Mouse (Mus musculus): Measurements from ENCODE around the gene Hspa1b. TPM values are rescaled to one million over a fixed set of nuclear protein-coding genes. Genes with fewer than 3 reads are reported as not detected.
A peak's percentile ranks its signal among the peaks of the same experiment; 100 is the strongest.
"Not testable (repeated sequence)": the region's sequence is repeated elsewhere in the genome, so short reads cannot be mapped to it uniquely, and the experiment has no call there.

The Hspa1b gene
- polyA plus RNA-seq, 1 experiment from 2014 or later, result 0.17 TPM

DNA sequence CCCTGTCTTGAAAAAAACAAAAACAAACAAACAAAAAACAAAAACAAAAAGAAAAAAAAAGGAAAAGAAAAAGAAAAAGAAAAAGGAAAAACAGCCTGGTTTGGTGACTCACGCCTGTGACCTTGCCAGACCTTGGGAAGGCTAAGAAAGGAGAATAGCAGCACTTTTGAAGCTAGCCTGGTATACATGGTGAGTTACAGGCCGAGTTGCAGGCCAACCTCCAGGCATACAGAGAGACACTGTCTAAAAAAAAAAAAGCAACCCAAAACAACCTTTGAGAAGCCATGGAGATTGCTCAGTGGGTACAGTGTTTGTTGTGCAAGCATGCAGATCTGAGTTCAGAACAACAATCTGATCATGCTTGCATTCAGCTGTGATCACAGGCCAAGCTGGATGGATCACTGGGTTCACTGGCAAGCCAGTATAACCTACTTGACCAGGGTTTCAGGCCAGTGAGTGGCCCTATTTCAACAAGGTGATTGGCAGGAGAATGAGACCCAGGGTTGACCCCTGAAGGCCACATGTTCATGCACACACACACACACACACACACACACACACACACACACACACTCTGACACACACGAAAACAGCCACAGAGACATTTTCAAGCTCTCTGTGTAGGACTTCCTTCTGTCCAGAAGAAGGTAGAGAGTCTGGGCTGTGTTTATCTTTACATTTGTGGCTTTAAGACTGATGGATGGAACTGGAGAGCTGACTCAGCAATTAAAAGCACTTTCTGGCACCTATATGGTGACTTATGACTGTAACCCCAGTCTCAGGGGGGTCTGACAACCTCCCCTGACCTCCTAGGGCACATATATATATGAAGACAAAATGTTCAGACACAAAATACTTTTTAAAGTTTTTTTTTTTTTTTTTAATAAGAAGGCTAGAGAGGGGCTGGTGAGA is 16.8 kb upstream of the Hspa1b start:
- no peak overlapping the region for H3K27ac ChIP-seq (replicated peaks; ENCODE audit: low read depth, low read length)
- H3K27me3 ChIP-seq (ENCODE audit: control insufficient read depth, insufficient read depth, low read length), result no peaks in the 10 kb centered on the region

DNA sequence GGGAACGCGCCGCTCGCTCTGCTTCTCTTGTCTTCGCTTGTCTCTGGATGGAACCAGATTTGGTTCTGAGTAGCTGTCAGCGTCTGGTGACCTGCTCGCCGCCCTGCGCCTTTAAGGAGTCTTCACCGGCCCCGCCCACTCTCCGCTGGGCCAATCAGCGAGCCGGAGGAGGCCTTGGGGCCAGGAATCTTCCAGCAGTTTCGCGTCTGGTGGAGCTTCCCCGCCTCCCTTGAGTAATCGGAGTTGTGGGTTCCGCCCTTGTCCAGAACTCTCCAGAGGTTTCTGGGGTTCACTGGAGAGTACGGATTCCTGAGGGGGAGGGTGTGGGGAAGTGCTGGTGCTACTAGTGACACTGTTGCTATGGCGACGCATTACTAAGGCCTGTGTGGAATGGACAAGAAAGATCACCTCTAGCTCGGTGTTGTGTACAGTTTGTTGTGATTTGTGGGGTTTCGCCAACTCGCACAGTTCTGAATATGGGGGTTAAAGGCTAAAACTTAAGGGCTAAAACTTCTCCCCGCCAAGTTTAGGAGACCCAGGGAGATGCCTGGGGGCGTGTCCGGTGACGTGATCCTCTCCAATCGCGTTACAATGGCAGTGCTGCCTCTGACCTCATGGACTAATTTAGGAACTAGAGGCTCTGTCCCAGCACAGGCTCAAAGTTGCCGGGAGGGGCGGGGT is 13.2 kb upstream of the Hspa1b start, which contains the start of the genes Hspa1a and Hspa1l:
Hspa1a (minus strand) TSS at position 88 of the 681 bp plus-strand sequence.
Hspa1l (plus strand) TSS at position 635 of the 681 bp plus-strand sequence.
- not testable (repeated sequence) for H3K4me1 ChIP-seq (ENCODE audit: control insufficient read depth, insufficient read depth, low read length); H3K36me3 ChIP-seq (ENCODE audit: control insufficient read depth, insufficient read depth, low read length); H3K9me3 ChIP-seq (ENCODE audit: control insufficient read depth, low read length); H3K27ac ChIP-seq (replicated peaks; ENCODE audit: low read depth, low read length); H3K9ac ChIP-seq (replicated peaks; ENCODE audit: low read length)
- H3K27me3 ChIP-seq (ENCODE audit: control insufficient read depth, insufficient read depth, low read length), result peaks cover 18% of the 10 kb centered on the region
- peak; percentile 90 for ATAC-seq (ENCODE audit: low FRiP score, low TSS enrichment)
- H3K4me2 ChIP-seq (ENCODE audit: low read length), result peak within 1 kb of the TSS; percentile 72
- DNase-seq, result peak; percentile 80
- 1% methylated on average over 30 of the region's 33 CpGs for WGBS
- H3K4me3 ChIP-seq (replicated peaks; ENCODE audit: low read depth, low read length), result peak within 1 kb of the TSS; percentile 34

More for the DNA sequence above, 16.8 kb upstream of the Hspa1b start:
- no peak overlapping the region for H3K4me2 ChIP-seq (ENCODE audit: low read length)
- 86% methylated on average over 3 of the region's 3 CpGs for WGBS
- 0 out of 2 replicates have a peak, but pooled peaks cover 2% of the 10 kb centered on the region for H3K36me3 ChIP-seq (ENCODE audit: control insufficient read depth, insufficient read depth, low read length)
- H3K4me1 ChIP-seq (ENCODE audit: control insufficient read depth, insufficient read depth, low read length), result peaks cover 6% of the 10 kb centered on the region
- ATAC-seq (ENCODE audit: low FRiP score, low TSS enrichment) (no peak), DNase-seq (no peak)
- H3K9me3 ChIP-seq (ENCODE audit: control insufficient read depth, low read length), result no peaks in the 10 kb centered on the region
- H3K4me3 ChIP-seq (replicated peaks; ENCODE audit: low read depth, low read length), result no peak overlapping the region
- no peak overlapping the region for H3K9ac ChIP-seq (replicated peaks; ENCODE audit: low read length)

GRCm38 (mm10) chr17:34971694-34972068 is 12.6 kb upstream of the Hspa1b start:
- Histone ChIP-seq H3K27me3 (ENCODE audit: control insufficient read depth, insufficient read depth, low read length) (peaks cover 18% of the 10 kb centered on the region), H3K4me3 (replicated peaks; ENCODE audit: low read depth, low read length) (peak overlapping the region; percentile 34), H3K4me2 (ENCODE audit: low read length) (peak overlapping the region; percentile 72)
- H3K9me3 ChIP-seq (ENCODE audit: control insufficient read depth, low read length); H3K4me1 ChIP-seq (ENCODE audit: control insufficient read depth, insufficient read depth, low read length); DNase-seq; H3K36me3 ChIP-seq (ENCODE audit: control insufficient read depth, insufficient read depth, low read length); H3K27ac ChIP-seq (replicated peaks; ENCODE audit: low read depth, low read length); H3K9ac ChIP-seq (replicated peaks; ENCODE audit: low read length): not testable (repeated sequence)
- ATAC-seq (ENCODE audit: low FRiP score, low TSS enrichment), result peak; percentile 53; the same call in 1 of the 2 replicates
- WGBS, result 2% methylated on average over 21 of the region's 43 CpGs

DNA sequence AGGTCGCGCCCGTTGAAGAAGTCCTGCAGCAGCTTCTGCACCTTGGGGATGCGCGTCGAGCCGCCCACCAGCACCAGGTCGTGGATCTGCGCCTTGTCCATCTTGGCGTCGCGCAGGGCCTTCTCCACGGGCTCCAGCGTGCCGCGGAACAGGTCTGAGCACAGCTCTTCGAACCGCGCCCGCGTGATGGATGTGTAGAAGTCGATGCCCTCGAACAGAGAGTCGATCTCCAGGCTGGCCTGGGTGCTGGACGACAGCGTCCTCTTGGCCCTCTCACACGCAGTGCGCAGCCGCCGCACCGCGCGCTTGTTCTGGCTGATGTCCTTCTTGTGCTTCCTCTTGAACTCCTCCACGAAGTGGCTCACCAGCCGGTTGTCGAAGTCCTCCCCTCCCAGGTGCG is 11.8 kb upstream of the Hspa1b start:
- WGBS, result 40% methylated on average over 25 of the region's 37 CpGs
- not testable (repeated sequence) for DNase-seq; H3K36me3 ChIP-seq (ENCODE audit: control insufficient read depth, insufficient read depth, low read length); H3K4me2 ChIP-seq (ENCODE audit: low read length); H3K9ac ChIP-seq (replicated peaks; ENCODE audit: low read length); H3K4me1 ChIP-seq (ENCODE audit: control insufficient read depth, insufficient read depth, low read length); H3K9me3 ChIP-seq (ENCODE audit: control insufficient read depth, low read length); H3K4me3 ChIP-seq (replicated peaks; ENCODE audit: low read depth, low read length); ATAC-seq (ENCODE audit: low FRiP score, low TSS enrichment); H3K27ac ChIP-seq (replicated peaks; ENCODE audit: low read depth, low read length)
- H3K27me3 ChIP-seq (ENCODE audit: control insufficient read depth, insufficient read depth, low read length), result peaks cover 18% of the 10 kb centered on the region

DNA sequence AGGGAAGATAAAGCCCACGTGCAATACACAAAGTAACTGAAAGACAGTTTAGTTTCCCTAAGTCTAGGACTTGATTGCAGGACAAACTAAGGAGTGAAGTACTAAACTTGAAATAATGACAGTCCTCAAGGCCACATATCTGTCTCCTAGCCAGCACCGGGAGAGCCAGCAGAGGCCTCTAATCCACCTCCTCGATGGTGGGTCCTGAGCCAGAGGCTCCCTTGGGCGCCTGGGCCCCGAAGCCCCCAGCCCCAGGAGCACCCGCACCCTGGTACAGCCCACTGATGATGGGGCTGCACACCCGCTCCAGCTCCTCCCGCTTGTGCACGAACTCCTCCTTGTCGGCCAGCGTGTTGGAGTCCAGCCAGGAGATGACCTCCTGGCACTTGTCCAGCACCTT is 10.8 kb upstream of the Hspa1b start, which contains the start of gene Gm20481:
Gm20481 (plus strand) TSS at position 91 of the 400 bp plus-strand sequence.
- H3K4me1 ChIP-seq (ENCODE audit: control insufficient read depth, insufficient read depth, low read length); H3K4me2 ChIP-seq (ENCODE audit: low read length); H3K4me3 ChIP-seq (replicated peaks; ENCODE audit: low read depth, low read length); DNase-seq; H3K27ac ChIP-seq (replicated peaks; ENCODE audit: low read depth, low read length); H3K36me3 ChIP-seq (ENCODE audit: control insufficient read depth, insufficient read depth, low read length); ATAC-seq (ENCODE audit: low FRiP score, low TSS enrichment); H3K9me3 ChIP-seq (ENCODE audit: control insufficient read depth, low read length); H3K9ac ChIP-seq (replicated peaks; ENCODE audit: low read length): not testable (repeated sequence)
- H3K27me3 ChIP-seq (ENCODE audit: control insufficient read depth, insufficient read depth, low read length), result peaks cover 18% of the 10 kb centered on the region
- 68% methylated on average over 6 of the region's 11 CpGs for WGBS

GRCm38 (mm10) chr17:34965627-34966026 is 6.6 kb upstream of the Hspa1b start:
- Histone ChIP-seq H3K4me3 (replicated peaks; ENCODE audit: low read depth, low read length) (no peak overlapping the region), H3K27me3 (ENCODE audit: control insufficient read depth, insufficient read depth, low read length) (peaks cover 18% of the 10 kb centered on the region), H3K4me1 (ENCODE audit: control insufficient read depth, insufficient read depth, low read length) (no peaks in the 10 kb centered on the region), H3K9ac (replicated peaks; ENCODE audit: low read length) (no peak overlapping the region), H3K27ac (replicated peaks; ENCODE audit: low read depth, low read length) (no peak overlapping the region), H3K9me3 (ENCODE audit: control insufficient read depth, low read length) (no peaks in the 10 kb centered on the region), H3K36me3 (ENCODE audit: control insufficient read depth, insufficient read depth, low read length) (no peaks in the 10 kb centered on the region), H3K4me2 (ENCODE audit: low read length) (no peak overlapping the region)
- 84% methylated on average over 5 of the region's 5 CpGs for WGBS
- DNase-seq (no peak), ATAC-seq (ENCODE audit: low FRiP score, low TSS enrichment) (no peak)

DNA sequence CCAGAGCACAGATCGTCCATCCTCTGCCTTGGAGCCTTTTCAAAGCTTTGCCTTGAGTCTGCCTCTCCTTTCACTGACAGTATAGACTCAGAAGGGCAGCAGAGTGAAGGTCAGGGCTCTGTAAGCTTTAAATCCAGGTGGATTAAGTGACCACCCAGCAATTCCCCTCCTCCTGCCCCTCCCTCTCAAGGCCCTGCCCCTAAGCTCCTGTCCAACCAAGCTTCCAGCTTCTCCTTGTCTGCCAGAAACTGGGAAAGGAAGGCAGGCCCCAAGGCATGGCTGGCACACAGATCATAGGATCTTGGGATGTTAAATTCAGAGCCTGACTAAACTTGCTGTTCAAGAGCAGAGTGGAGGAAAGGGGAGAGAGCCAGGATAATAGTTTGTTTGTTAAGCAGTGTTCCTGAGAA is 5.6 kb upstream of the Hspa1b start:
- 4% methylated on average over 1 of the region's 1 CpGs for WGBS
- Histone ChIP-seq H3K4me2 (ENCODE audit: low read length) (no peak overlapping the region), H3K9ac (replicated peaks; ENCODE audit: low read length) (peak overlapping the region; percentile 1; the same call in 1 of the 2 replicates), H3K27me3 (ENCODE audit: control insufficient read depth, insufficient read depth, low read length) (peaks cover 16% of the 10 kb centered on the region), H3K4me1 (ENCODE audit: control insufficient read depth, insufficient read depth, low read length) (0 out of 2 replicates have a peak, but pooled peaks cover 2% of the 10 kb centered on the region), H3K9me3 (ENCODE audit: control insufficient read depth, low read length) (no peaks in the 10 kb centered on the region), H3K27ac (replicated peaks; ENCODE audit: low read depth, low read length) (no peak overlapping the region), H3K4me3 (replicated peaks; ENCODE audit: low read depth, low read length) (no peak overlapping the region), H3K36me3 (ENCODE audit: control insufficient read depth, insufficient read depth, low read length) (no peaks in the 10 kb centered on the region)
- no peak for DNase-seq
- ATAC-seq (ENCODE audit: low FRiP score, low TSS enrichment), result no peak

- no peak overlapping the region for H3K4me2 ChIP-seq (ENCODE audit: low read length)
- H3K9me3 ChIP-seq (ENCODE audit: control insufficient read depth, low read length), result no peaks in the 10 kb centered on the region
Measured at GRCm38 (mm10) chr17:34962841-34963240, 3.8 kb upstream of the Hspa1b start.

More at GRCm38 (mm10) chr17:34962841-34963240, 3.8 kb upstream of the Hspa1b start:
- WGBS, result 50% methylated on average over 1 of the region's 1 CpGs
- no peaks in the 10 kb centered on the region; the same call in 1 of the 2 replicates for H3K27me3 ChIP-seq (ENCODE audit: control insufficient read depth, insufficient read depth, low read length)
- H3K36me3 ChIP-seq (ENCODE audit: control insufficient read depth, insufficient read depth, low read length), result no peaks in the 10 kb centered on the region
- H3K27ac ChIP-seq (replicated peaks; ENCODE audit: low read depth, low read length), result no peak overlapping the region
- no peak overlapping the region for H3K9ac ChIP-seq (replicated peaks; ENCODE audit: low read length)
- 0 out of 2 replicates have a peak, but pooled peaks cover 5% of the 10 kb centered on the region for H3K4me1 ChIP-seq (ENCODE audit: control insufficient read depth, insufficient read depth, low read length)
- ATAC-seq (ENCODE audit: low FRiP score, low TSS enrichment), result no peak
- DNase-seq, result no peak
- H3K4me3 ChIP-seq (replicated peaks; ENCODE audit: low read depth, low read length), result no peak overlapping the region
